Mouse (Mus musculus) retina, postnatal 7 days (tissue): ENCODE data around the gene Gm10306.

Experiments
- DNase-seq: peaks from one replicate; pipeline ENCODE4 v3.0.0-alpha.2; 2012; ENCODE audit warnings: low read depth, low spot score

Gene Gm10306

GRCm38 (mm10) chr4:94556265-94557054 is at the start of gene Gm10306, which contains the start of gene Caap1:
Gene Gm10306 (plus strand): TSS chr4:94556546.
Gene Caap1 (minus strand): TSS chr4:94556796.
- peak; percentile 90 for DNase-seq

GRCm38 (mm10) chr4:94515366-94515765 is 41.0 kb upstream of the Gm10306 start:
- no peak for DNase-seq

GRCm38 (mm10) chr4:94517631-94518030 is 38.7 kb upstream of the Gm10306 start:
- DNase-seq = peak; percentile 48

- DNase-seq = peak; percentile 2
Observed at GRCm38 (mm10) chr4:94523321-94523720, 33.0 kb upstream of the Gm10306 start.

- no peak for DNase-seq
Observed at GRCm38 (mm10) chr4:94529448-94529847, 26.9 kb upstream of the Gm10306 start.

GRCm38 (mm10) chr4:94533205-94533604 is 23.1 kb upstream of the Gm10306 start:
- DNase-seq = no peak

- DNase-seq = no peak
Observed at GRCm38 (mm10) chr4:94543041-94543440, 13.3 kb upstream of the Gm10306 start.

- DNase-seq = no peak
Observed at GRCm38 (mm10) chr4:94544321-94544720, 12.0 kb upstream of the Gm10306 start.

GRCm38 (mm10) chr4:94554955-94555494 is 1.3 kb upstream of the Gm10306 start:
- DNase-seq = no peak

GRCm38 (mm10) chr4:94557145-94557544 is 799 bp downstream of the Gm10306 start:
- no peak for DNase-seq

GRCm38 (mm10) chr4:94559266-94559665 is 2.9 kb downstream of the Gm10306 start:
- no peak for DNase-seq

GRCm38 (mm10) chr4:94560316-94560715 is 4.0 kb downstream of the Gm10306 start:
- no peak for DNase-seq

GRCm38 (mm10) chr4:94561954-94562648 is 5.8 kb downstream of the Gm10306 start:
- DNase-seq = no peak

GRCm38 (mm10) chr4:94564297-94564696 is 8.0 kb downstream of the Gm10306 start:
- no peak for DNase-seq

- no peak for DNase-seq
Observed at GRCm38 (mm10) chr4:94572677-94573076, 16.3 kb downstream of the Gm10306 start.

GRCm38 (mm10) chr4:94591765-94592381 is 35.5 kb downstream of the Gm10306 start:
- no peak for DNase-seq

- DNase-seq = no peak
Observed at GRCm38 (mm10) chr4:94592709-94593108, 36.4 kb downstream of the Gm10306 start.

GRCm38 (mm10) chr4:94601395-94601794 is 45.0 kb downstream of the Gm10306 start:
- no peak for DNase-seq

GRCm38 (mm10) chr4:94602496-94603030 is 46.2 kb downstream of the Gm10306 start:
- no peak for DNase-seq

GRCm38 (mm10) chr4:94603031-94603629 is 46.8 kb downstream of the Gm10306 start, which contains the start of gene Plaa:
Gene Plaa (minus strand): TSS chr4:94603244.
- peak; percentile 85 for DNase-seq

GRCm38 (mm10) chr4:94604452-94605019 is 48.2 kb downstream of the Gm10306 start:
- no peak for DNase-seq
